Mouse (Mus musculus) thymus, adult 2 months (tissue): Measurements from ENCODE around the gene C2cd2l.

ENCODE experiments used
- CTCF ChIP-seq: fragments of 200-500 bp; IDR thresholded peaks from 2 replicates; pipeline ENCODE4 v1.5.1; 2012; ENCODE audit warnings: mild to moderate bottlenecking, control low read depth, low read length, moderate library complexity, borderline replicate concordance; ENCODE audit not compliant: control insufficient read depth, poor library complexity, insufficient read depth; ENCODE audit errors: extremely low read depth
- POLR2A ChIP-seq: fragments of 200-500 bp; IDR thresholded peaks from 2 replicates; pipeline ENCODE4 v1.6.1; 2012; ENCODE audit warnings: mild to moderate bottlenecking, low read length, control low read depth, moderate library complexity; ENCODE audit not compliant: control insufficient read depth, poor library complexity, insufficient read depth; ENCODE audit errors: extremely low read depth

- no peak for TF ChIP-seq CTCF
- no peak for TF ChIP-seq POLR2A
Measured at GRCm38 (mm10) chr9:44283183-44283582, 36.9 kb downstream of the C2cd2l start.
